Mouse (Mus musculus): ENCODE measurements at regions not wholly inside any gene's neighbourhood (a gene's known extent, or its start where the extent isn't known, plus 50 kb on each side); places are given as distances from the start of the nearest gene placed in this dataset.

- intact Hi-C loops (cut with DNase I), result no loop called here
- no peak for DNase-seq (ENCODE audit: low spot score)
Observed at GRCm38 (mm10) chr1:120857566-120857965, 255.3 kb downstream of the En1 start.

- no peak for DNase-seq (ENCODE audit: low spot score)
- intact Hi-C loops (cut with DNase I), result no loop called here
Observed at GRCm38 (mm10) chr1:120859546-120859945, 257.3 kb downstream of the En1 start.

GRCm38 (mm10) chr1:120872554-120872953 lies 270.3 kb downstream of the En1 start:
- intact Hi-C loops (cut with DNase I), result no loop called here

GRCm38 (mm10) chr1:120882959-120883549 lies 280.8 kb downstream of the En1 start:
- no peak for DNase-seq (ENCODE audit: low spot score)
- intact Hi-C loops (cut with DNase I), result no loop called here

More at GRCm38 (mm10) chr1:120872554-120872953, 270.3 kb downstream of the En1 start:
- DNase-seq (ENCODE audit: low spot score), result no peak

GRCm38 (mm10) chr1:120883632-120884031 lies 281.4 kb downstream of the En1 start:
- DNase-seq (ENCODE audit: low spot score), result no peak
- intact Hi-C loops (cut with DNase I), result no loop called here

- DNase-seq (ENCODE audit: low spot score), result no peak
- intact Hi-C loops (cut with DNase I), result no loop called here
Observed at GRCm38 (mm10) chr1:120910801-120911200, 308.6 kb downstream of the En1 start.

GRCm38 (mm10) chr1:120911962-120912670 lies 309.9 kb downstream of the En1 start:
- no peak for DNase-seq (ENCODE audit: low spot score)
- intact Hi-C loops (cut with DNase I), result no loop called here

- intact Hi-C loops (cut with DNase I), result loop anchor here (10.0 kb wide), 1 partner anchor 157 kb away; no protein-coding TSS in a partner anchor
- DNase-seq (ENCODE audit: low spot score), result peak; percentile 23
Observed at GRCm38 (mm10) chr1:120921540-120921939, 319.3 kb downstream of the En1 start.

- DNase-seq (ENCODE audit: low spot score), result no peak
Observed at GRCm38 (mm10) chr1:120925271-120925670, 323.1 kb downstream of the En1 start.

GRCm38 (mm10) chr1:120930141-120930540 lies 327.9 kb downstream of the En1 start:
- intact Hi-C loops (cut with DNase I), result no loop called here
- DNase-seq (ENCODE audit: low spot score), result no peak

More at GRCm38 (mm10) chr1:120925271-120925670, 323.1 kb downstream of the En1 start:
- intact Hi-C loops (cut with DNase I), result loop anchor here (10.0 kb wide), 1 partner anchor 160 kb away; no protein-coding TSS in a partner anchor

GRCm38 (mm10) chr1:120935321-120935720 lies 333.1 kb downstream of the En1 start:
- no peak for DNase-seq (ENCODE audit: low spot score)
- intact Hi-C loops (cut with DNase I), result no loop called here

- intact Hi-C loops (cut with DNase I), result no loop called here
- DNase-seq (ENCODE audit: low spot score), result no peak
Observed at GRCm38 (mm10) chr1:120943711-120944110, 341.5 kb downstream of the En1 start.

GRCm38 (mm10) chr1:120946349-120946748 lies 344.1 kb downstream of the En1 start:
- intact Hi-C loops (cut with DNase I), result no loop called here

GRCm38 (mm10) chr1:120961235-120961634 lies 359.0 kb downstream of the En1 start:
- DNase-seq (ENCODE audit: low spot score), result no peak
- intact Hi-C loops (cut with DNase I), result no loop called here

More at GRCm38 (mm10) chr1:120946349-120946748, 344.1 kb downstream of the En1 start:
- no peak for DNase-seq (ENCODE audit: low spot score)

- intact Hi-C loops (cut with DNase I), result no loop called here
- DNase-seq (ENCODE audit: low spot score), result no peak
Observed at GRCm38 (mm10) chr1:120961984-120962383, 359.8 kb downstream of the En1 start.

- intact Hi-C loops (cut with DNase I), result no loop called here
Observed at GRCm38 (mm10) chr1:120963477-120964178, 361.4 kb downstream of the En1 start.

GRCm38 (mm10) chr1:120964179-120964517 lies 361.9 kb downstream of the En1 start:
- intact Hi-C loops (cut with DNase I), result no loop called here
- no peak for DNase-seq (ENCODE audit: low spot score)

More at GRCm38 (mm10) chr1:120963477-120964178, 361.4 kb downstream of the En1 start:
- DNase-seq (ENCODE audit: low spot score), result no peak

- intact Hi-C loops (cut with DNase I), result no loop called here
- DNase-seq (ENCODE audit: low spot score), result no peak
Observed at GRCm38 (mm10) chr1:120966132-120966531, 363.9 kb downstream of the En1 start.

- intact Hi-C loops (cut with DNase I), result no loop called here
- DNase-seq (ENCODE audit: low spot score), result peak; percentile 20
Observed at GRCm38 (mm10) chr1:120974661-120975060, 357.7 kb downstream of the Insig2 start.

- DNase-seq (ENCODE audit: low spot score), result no peak
- intact Hi-C loops (cut with DNase I), result no loop called here
Observed at GRCm38 (mm10) chr1:121004535-121004934, 327.9 kb downstream of the Insig2 start.

GRCm38 (mm10) chr1:121005198-121005597 lies 327.2 kb downstream of the Insig2 start:
- intact Hi-C loops (cut with DNase I), result no loop called here
- DNase-seq (ENCODE audit: low spot score), result no peak
